In genomic region chr9:95160575-95161300, GRCm38 (mm10) we compare ENCODE assay signal across 25 mouse cellular contexts.
DNase-seq lines count a peak whose midpoint lies in the region; ATAC-seq lines count a peak whose summit lies in the region.
"Had no signal": no experiment of that assay in that cellular context is flagged by ENCODE, and none has a peak within 500 bp of the region (broad histone marks: within the 10 kb centered on the region; RNA-seq: fewer than 3 reads in every experiment).

No protein-coding gene starts in this region.

- H3K4me1 ChIP-seq in hindbrain, embryonic 15.5 days (replicated peaks), result peaks cover 5% of the 10 kb centered on the region
- no peaks in the 10 kb centered on the region for H3K4me1 ChIP-seq in hindbrain, embryonic 10.5 days (replicated peaks)
- H3K4me1 ChIP-seq: heart, embryonic 15.5 days; limb, embryonic 15.5 days; midbrain, embryonic 13.5 days; neural tube, embryonic 12.5 days had no signal

- H3K27ac ChIP-seq in hindbrain, embryonic 15.5 days (replicated peaks), result no peak overlapping the region
- H3K27ac ChIP-seq in hindbrain, embryonic 10.5 days, result no peak overlapping the region
- H3K27ac ChIP-seq: heart, embryonic 15.5 days; kidney, postnatal 0 days; limb, embryonic 15.5 days; liver, embryonic 14.5 days; midbrain, embryonic 13.5 days; neural tube, embryonic 12.5 days had no signal

- no peaks in the 10 kb centered on the region for H3K36me3 ChIP-seq in hindbrain, embryonic 15.5 days
- no peaks in the 10 kb centered on the region for H3K36me3 ChIP-seq in hindbrain, embryonic 10.5 days
- H3K36me3 ChIP-seq: G1E; heart, embryonic 15.5 days; limb, embryonic 15.5 days; midbrain, embryonic 13.5 days; neural tube, embryonic 12.5 days had no signal

- ATAC-seq in hindbrain, embryonic 15.5 days (ENCODE audit: low FRiP score, low read depth), result 0 out of 2 replicates have a peak, but pooled peaks have one; percentile 66
- ATAC-seq: activated CD4-positive, CD25-positive, alpha-beta regulatory T cell, adult 4 months had no signal

- H3K27me3 ChIP-seq in hindbrain, embryonic 15.5 days, result no peaks in the 10 kb centered on the region
- no peaks in the 10 kb centered on the region for H3K27me3 ChIP-seq in hindbrain, embryonic 10.5 days (ENCODE audit: insufficient read depth, poor library complexity, severe bottlenecking)
- H3K27me3 ChIP-seq: CH12.LX; heart, embryonic 15.5 days; limb, embryonic 15.5 days; midbrain, embryonic 13.5 days; neural tube, embryonic 12.5 days had no signal

- WGBS in hindbrain, embryonic 15.5 days, result 79% methylated on average over 7 of the region's 7 CpGs
- 90% methylated on average over 7 of the region's 7 CpGs for WGBS in hindbrain, embryonic 10.5 days

- H3K4me3 ChIP-seq in hindbrain, embryonic 15.5 days, result no peak overlapping the region
- no peak overlapping the region for H3K4me3 ChIP-seq in hindbrain, embryonic 10.5 days
- H3K4me3 ChIP-seq: heart, embryonic 15.5 days; limb, embryonic 15.5 days; midbrain, embryonic 13.5 days; neural tube, embryonic 12.5 days had no signal

- no peak overlapping the region for H3K9ac ChIP-seq in hindbrain, embryonic 15.5 days
- H3K9ac ChIP-seq: forebrain, postnatal 0 days; heart, embryonic 15.5 days; limb, embryonic 15.5 days; liver, embryonic 14.5 days; lung, embryonic 14.5 days; midbrain, embryonic 13.5 days; neural tube, embryonic 12.5 days had no signal

- peak; percentile 77 to 86 for DNase-seq in cerebellum, postnatal 10 days
- DNase-seq in cerebellum, postnatal 25 days, result no peak
- DNase-seq in hindbrain, embryonic 10.5 days (ENCODE audit: low spot score), result no peak
- DNase-seq in Muller cell, postnatal 12 days (ENCODE audit: inconsistent ontology term), result peak; percentile 95
- peak; percentile 47 for DNase-seq in retina, embryonic 14.5 days (ENCODE audit: low spot score)
- no peak for DNase-seq in kidney, adult 8-10 months
- DNase-seq: adrenal gland, adult 8-10 months; B cell, adult 2 months; forebrain, postnatal 0 days; gastrocnemius, postnatal 14 days; heart, adult 18-20 months; heart, postnatal 36 days; kidney, adult 11 months; layer of hippocampus, adult 9-11 months; lung, embryonic 14.5 days had no signal

- H3K4me2 ChIP-seq in hindbrain, embryonic 15.5 days, result no peak overlapping the region
- H3K4me2 ChIP-seq: heart, embryonic 15.5 days; limb, embryonic 15.5 days; lung, embryonic 14.5 days; midbrain, embryonic 13.5 days; neural tube, embryonic 12.5 days had no signal

- no peaks in the 10 kb centered on the region for H3K9me3 ChIP-seq in hindbrain, embryonic 15.5 days
- no peaks in the 10 kb centered on the region for H3K9me3 ChIP-seq in hindbrain, embryonic 10.5 days
- H3K9me3 ChIP-seq: heart, embryonic 15.5 days; limb, embryonic 15.5 days; midbrain, embryonic 13.5 days; neural tube, embryonic 12.5 days had no signal

Comparison
In these comparisons a context has a peak if more than half of its experiments do, and no peak if none do; other contexts are left out.
1. DNase-seq: peak in cerebellum, postnatal 10 days (2 of 2), Muller cell, postnatal 12 days (single experiment) and retina, embryonic 14.5 days (single experiment); none in cerebellum, postnatal 25 days (0 of 2), hindbrain, embryonic 10.5 days (single experiment) and kidney, adult 8-10 months (0 of 2).